Mouse (Mus musculus): ENCODE measurements around the gene Vmn1r178.
"Not testable (repeated sequence)": the region's sequence is repeated elsewhere in the genome, so short reads cannot be mapped to it uniquely, and the experiment has no call there.

The Vmn1r178 gene

DNA sequence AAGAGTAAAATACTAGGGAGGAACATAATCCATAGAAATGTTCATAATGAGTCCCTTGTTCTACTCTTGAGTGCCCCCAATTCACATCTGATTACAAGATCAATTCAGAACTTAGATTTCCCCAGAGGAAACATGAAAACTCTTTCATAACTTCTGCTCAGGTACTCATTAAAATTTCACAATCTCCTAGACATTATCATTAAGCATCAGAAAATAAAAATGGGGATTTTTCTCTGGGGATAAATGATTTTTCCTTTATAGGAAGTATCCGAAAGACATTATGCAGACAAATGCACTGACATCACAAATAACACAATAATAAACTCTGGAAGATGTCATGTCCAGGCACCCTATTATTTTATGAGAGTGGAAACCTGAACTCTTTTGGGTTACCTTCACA, at the start of gene Vmn1r178:
TSS of gene Vmn1r178 (plus strand) at position 301 of the 400 bp plus-strand sequence.
- no peak for DNase-seq

DNA sequence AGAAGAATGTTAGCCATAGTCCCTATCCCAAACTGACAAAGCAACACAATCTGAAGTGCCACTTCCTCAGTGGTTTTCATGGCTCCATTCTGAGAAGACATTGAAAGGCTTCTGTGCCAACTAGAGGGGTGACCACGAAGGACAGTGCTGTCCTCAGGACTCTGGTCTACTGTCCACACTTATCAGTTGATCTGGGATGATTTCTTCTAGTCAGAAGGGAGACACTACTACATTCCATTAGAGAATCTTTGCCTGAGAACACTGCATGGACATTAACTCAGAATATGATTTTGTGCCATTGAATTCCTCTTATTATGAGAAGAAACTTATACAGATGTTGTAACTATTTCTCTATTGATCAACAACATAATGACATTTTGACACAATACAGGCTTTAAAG, 25.5 kb upstream of the Vmn1r178 start, which contains the start of gene Vmn1r177:
TSS of gene Vmn1r177 (minus strand) at position 101 of the 400 bp plus-strand sequence.
- not testable (repeated sequence) for DNase-seq

DNA sequence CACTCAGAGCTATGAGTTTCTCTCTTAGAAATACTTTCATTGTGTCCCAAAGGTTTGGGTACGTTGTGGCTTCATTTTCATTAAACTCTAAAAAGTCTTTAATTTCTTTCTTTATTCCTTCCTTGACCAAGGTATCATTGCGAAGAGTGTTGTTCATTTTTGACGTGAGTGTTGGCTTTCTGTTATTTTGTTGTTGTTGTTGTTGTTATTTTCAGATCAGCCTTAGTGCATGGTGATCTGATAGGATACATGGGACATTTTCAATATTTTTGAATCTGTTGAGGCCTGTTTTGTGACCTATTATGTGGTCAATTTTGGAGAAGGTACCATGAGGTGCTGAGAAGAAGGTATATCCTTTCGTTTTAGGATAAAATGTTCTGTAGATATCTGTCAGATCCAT, 14.9 kb upstream of the Vmn1r178 start:
- not testable (repeated sequence) for DNase-seq

DNA sequence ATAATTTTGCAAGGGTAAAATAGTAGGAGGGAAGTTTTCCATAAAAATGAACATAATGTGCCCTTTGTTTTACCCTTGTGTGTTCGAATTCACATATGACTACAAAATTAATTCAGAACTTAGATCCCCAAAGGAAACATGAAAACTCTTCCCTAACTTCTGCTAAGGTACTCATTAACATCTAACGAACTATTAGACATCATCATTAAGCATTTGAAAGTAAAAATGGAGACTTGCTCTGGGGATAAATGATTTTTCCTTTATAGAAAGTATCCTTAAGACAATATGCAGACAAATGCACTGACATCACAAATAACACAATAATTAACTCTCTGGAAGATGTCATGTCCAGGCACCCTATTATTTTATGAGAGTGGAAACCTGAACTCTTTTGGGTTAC, 34.9 kb downstream of the Vmn1r178 start, which contains the start of gene Vmn1r179:
TSS of gene Vmn1r179 (plus strand) at position 301 of the 400 bp plus-strand sequence.
- no peak for DNase-seq
